Mouse (Mus musculus) embryonic facial prominence, embryonic 12.5 days (tissue): ENCODE results near the gene Esam. TPM values are rescaled to one million over a fixed set of nuclear protein-coding genes. Genes with fewer than 3 reads are reported as not detected.

Experiments
- ATAC-seq: fragments of 200-750 bp; cut with Nextera tagmentation; 2 replicates; pipeline ENCODE4 v1.8.0; 2017; ENCODE audit not compliant: insufficient number of reproducible peaks, insufficient read depth, low FRiP score, low TSS enrichment
- H3K27ac ChIP-seq: fragments of 300-500 bp; sonication (generic); 2 replicates; pipeline ENCODE4 v1.5.1; 2016; ENCODE audit warnings: mild to moderate bottlenecking
- H3K27me3 ChIP-seq: fragments of 300-500 bp; sonication (generic); 2 replicates; pipeline ENCODE4 v1.6.1; 2016; ENCODE audit warnings: mild to moderate bottlenecking, moderate library complexity
- H3K36me3 ChIP-seq: fragments of 300-500 bp; sonication (generic); 2 replicates; pipeline ENCODE4 v1.6.1; 2016; ENCODE audit warnings: mild to moderate bottlenecking
- H3K4me1 ChIP-seq: fragments of 300-500 bp; sonication (generic); 2 replicates; pipeline ENCODE4 v1.6.1; 2016
- H3K4me2 ChIP-seq: fragments of 300-500 bp; sonication (generic); replicated peaks from 2 replicates; pipeline ENCODE4 v1.6.1; 2016; ENCODE audit warnings: mild to moderate bottlenecking, moderate library complexity
- H3K4me3 ChIP-seq: fragments of 300-500 bp; sonication (generic); 2 replicates; pipeline ENCODE4 v1.5.1; 2016; ENCODE audit warnings: mild to moderate bottlenecking
- H3K9ac ChIP-seq: fragments of 300-500 bp; sonication (generic); 2 replicates; pipeline ENCODE4 v1.6.1; 2016; ENCODE audit warnings: mild to moderate bottlenecking, moderate library complexity
- H3K9me3 ChIP-seq: fragments of 300-500 bp; sonication (generic); 2 replicates; pipeline ENCODE4 v1.6.1; 2016; ENCODE audit warnings: mild to moderate bottlenecking, moderate library complexity
- WGBS: fragments of 180-500 bp; shearing (Covaris S2); methylation state at CpG from one replicate; pipeline ENCODE4 v1.1.7; 2016; 5-methylcytosine and 5-hydroxymethylcytosine counted together
- polyA plus RNA-seq: library from polyadenylated mRNA; unstranded; fragments of >200 nt; fragmentation: Nextera tagmentation; extraction: Ambion mirVana; gene quantifications from 2 replicates; pipeline ENCODE4 v1.2.1, GENCODE M21; 2016

Gene Esam
- polyA plus RNA-seq, 1 experiment from 2014 or later = 34.0 TPM

DNA sequence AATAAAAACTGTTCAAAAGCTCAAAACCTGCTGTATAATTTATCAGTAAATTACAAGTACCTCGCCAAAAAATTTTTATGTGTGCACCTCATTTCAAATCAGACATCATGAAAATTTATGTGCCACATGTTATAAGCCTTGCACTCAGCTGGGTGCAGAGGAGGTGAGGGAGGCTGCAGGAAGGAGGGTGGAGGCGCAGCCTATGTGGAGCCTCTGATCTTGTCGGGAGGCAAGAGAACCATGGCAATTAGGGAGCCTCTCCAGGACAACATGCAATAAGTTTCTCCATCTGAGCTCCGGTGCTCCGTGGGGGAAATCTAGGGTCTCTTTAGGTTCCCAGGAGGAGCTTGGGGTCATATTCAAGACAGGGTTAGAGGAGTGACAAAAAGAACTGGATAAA lies 39.6 kb downstream of the Esam start:
- H3K27me3 ChIP-seq = no peaks in the 10 kb centered on the region; the same call in 1 of the 2 replicates
- 57% methylated on average over 5 of the region's 5 CpGs for WGBS
- no peaks in the 10 kb centered on the region for H3K9me3 ChIP-seq
- H3K4me2 ChIP-seq = no peak overlapping the region
- no peak for ATAC-seq
- no peak overlapping the region for H3K9ac ChIP-seq
- no peak overlapping the region for H3K27ac ChIP-seq
- no peaks in the 10 kb centered on the region for H3K36me3 ChIP-seq
- H3K4me3 ChIP-seq = no peak overlapping the region
- H3K4me1 ChIP-seq = peaks cover 7% of the 10 kb centered on the region; the same call in 1 of the 2 replicates

DNA sequence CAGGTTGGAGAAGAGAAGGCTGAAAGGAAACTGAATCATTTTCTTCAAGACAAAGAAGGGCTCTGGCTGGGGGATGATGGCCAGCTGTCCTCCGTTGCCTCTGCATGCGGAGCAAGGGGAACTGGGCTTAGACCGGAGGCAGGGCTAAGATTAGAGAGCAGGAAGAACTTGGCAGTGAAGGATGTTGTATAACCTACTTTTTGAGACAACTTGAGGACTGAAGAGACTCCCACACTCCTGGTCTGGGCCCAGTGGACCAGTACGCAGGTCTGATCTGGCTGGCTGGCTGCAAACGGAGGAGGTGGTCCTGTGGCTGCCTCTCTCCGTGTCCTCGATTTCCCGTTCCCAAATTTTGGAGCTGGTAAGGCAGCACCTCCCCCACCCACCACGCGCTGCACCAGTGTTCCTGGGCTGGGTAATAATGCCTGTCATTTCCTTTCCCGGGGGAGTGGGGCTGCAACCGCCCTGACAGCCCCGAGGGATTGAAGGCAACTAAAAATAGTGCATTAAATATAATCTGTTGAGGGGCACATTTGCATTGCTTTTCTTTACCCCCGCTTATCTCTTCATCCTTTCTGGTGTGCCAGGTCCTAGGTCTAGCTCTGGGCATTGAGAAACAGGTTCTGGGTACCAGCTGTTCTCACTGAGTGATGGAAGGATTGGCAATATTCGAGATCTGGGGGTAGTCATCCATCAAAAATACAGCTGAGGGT lies 40.2 kb downstream of the Esam start:
- Histone ChIP-seq H3K9me3 (no peaks in the 10 kb centered on the region), H3K4me3 (no peak overlapping the region), H3K27me3 (no peaks in the 10 kb centered on the region; the same call in 1 of the 2 replicates), H3K4me1 (peaks cover 7% of the 10 kb centered on the region; the same call in 1 of the 2 replicates), H3K27ac (no peak overlapping the region), H3K4me2 (no peak overlapping the region), H3K36me3 (no peaks in the 10 kb centered on the region), H3K9ac (no peak overlapping the region)
- no peak for ATAC-seq
- 31% methylated on average over 15 of the region's 15 CpGs for WGBS

- H3K36me3 ChIP-seq = no peaks in the 10 kb centered on the region
- WGBS = 39% methylated on average over 4 of the region's 4 CpGs
- peaks cover 7% of the 10 kb centered on the region; the same call in 1 of the 2 replicates for H3K4me1 ChIP-seq
- H3K9ac ChIP-seq = no peak overlapping the region
- ATAC-seq = no peak
- no peak overlapping the region for H3K4me3 ChIP-seq
- no peak overlapping the region for H3K4me2 ChIP-seq
- H3K9me3 ChIP-seq = no peaks in the 10 kb centered on the region
- no peak overlapping the region for H3K27ac ChIP-seq
- no peaks in the 10 kb centered on the region; the same call in 1 of the 2 replicates for H3K27me3 ChIP-seq
Measured at GRCm38 (mm10) chr9:37568605-37569214, 40.8 kb downstream of the Esam start.

- no peaks in the 10 kb centered on the region for H3K36me3 ChIP-seq
- 68% methylated on average over 2 of the region's 2 CpGs for WGBS
- peaks cover 7% of the 10 kb centered on the region; the same call in 1 of the 2 replicates for H3K4me1 ChIP-seq
- no peak overlapping the region for H3K27ac ChIP-seq
- H3K4me3 ChIP-seq = no peak overlapping the region
- H3K27me3 ChIP-seq = no peaks in the 10 kb centered on the region; the same call in 1 of the 2 replicates
- H3K9ac ChIP-seq = no peak overlapping the region
- H3K9me3 ChIP-seq = no peaks in the 10 kb centered on the region
- no peak overlapping the region for H3K4me2 ChIP-seq
- no peak for ATAC-seq
Measured at GRCm38 (mm10) chr9:37569231-37569835, 41.5 kb downstream of the Esam start.

GRCm38 (mm10) chr9:37572204-37572876 lies 44.5 kb downstream of the Esam start:
- peaks cover 11% of the 10 kb centered on the region; the same call in 1 of the 2 replicates for H3K4me1 ChIP-seq
- no peak overlapping the region for H3K4me3 ChIP-seq
- no peak for ATAC-seq
- H3K27ac ChIP-seq = no peak overlapping the region
- H3K36me3 ChIP-seq = no peaks in the 10 kb centered on the region
- no peak overlapping the region for H3K4me2 ChIP-seq
- no peak overlapping the region for H3K9ac ChIP-seq
- peaks cover 3% of the 10 kb centered on the region; the same call in 1 of the 2 replicates for H3K27me3 ChIP-seq
- WGBS = 50% methylated on average over 3 of the region's 3 CpGs
- no peaks in the 10 kb centered on the region for H3K9me3 ChIP-seq

DNA sequence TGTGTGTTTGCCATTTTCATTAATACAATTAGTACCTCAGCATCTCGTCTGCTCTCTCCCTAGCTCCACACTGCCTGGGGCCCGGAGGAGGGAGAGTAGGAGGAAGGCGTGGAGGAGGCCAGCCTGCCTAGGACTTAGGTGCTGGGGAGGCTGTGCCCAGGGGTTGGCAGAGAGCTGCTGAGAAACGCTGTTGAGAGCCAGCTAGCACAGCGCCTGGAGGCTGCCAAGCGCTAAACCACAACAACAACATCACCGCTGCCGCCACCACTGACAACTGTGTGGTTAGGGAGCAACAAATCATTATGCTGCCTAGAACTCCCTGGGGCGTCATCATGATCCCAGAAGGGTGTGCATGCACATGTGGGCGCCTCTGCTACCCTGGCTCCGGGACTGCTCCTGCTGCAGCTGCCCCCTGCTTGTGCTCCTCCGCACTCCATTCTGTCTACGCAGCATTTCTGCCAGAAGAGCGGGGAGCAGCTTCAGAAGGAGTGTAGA lies 48.6 kb downstream of the Esam start:
- 0 out of 2 replicates have a peak, but pooled peaks cover 4% of the 10 kb centered on the region for H3K4me1 ChIP-seq
- H3K36me3 ChIP-seq = no peaks in the 10 kb centered on the region
- no peak overlapping the region for H3K27ac ChIP-seq
- H3K9me3 ChIP-seq = no peaks in the 10 kb centered on the region
- no peak overlapping the region for H3K4me3 ChIP-seq
- WGBS = 22% methylated on average over 14 of the region's 14 CpGs
- no peak overlapping the region for H3K9ac ChIP-seq
- peak overlapping the region; percentile 35 for H3K4me2 ChIP-seq
- 0 out of 2 replicates have a peak, but pooled peaks have one; percentile 22 for ATAC-seq
- 0 out of 2 replicates have a peak, but pooled peaks cover 3% of the 10 kb centered on the region for H3K27me3 ChIP-seq

DNA sequence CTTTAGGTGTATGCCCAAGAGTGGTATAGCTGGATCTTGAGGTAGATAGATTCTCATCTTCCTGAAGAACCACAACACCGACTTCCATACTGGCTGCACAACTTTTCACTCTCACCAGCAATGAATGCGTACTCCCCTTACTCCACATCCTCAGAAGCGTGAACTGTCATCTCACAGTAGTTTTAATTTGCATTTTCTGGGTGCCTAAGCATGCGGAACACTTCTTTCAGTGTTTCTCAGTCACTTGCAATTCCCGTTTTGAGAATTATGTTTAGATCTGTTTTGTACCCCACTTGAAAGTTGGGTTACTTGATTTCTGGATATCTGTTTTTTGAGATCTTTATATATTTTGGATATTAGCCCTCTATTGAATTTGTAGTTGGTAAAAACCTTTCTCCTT lies 55.7 kb downstream of the Esam start:
- Histone ChIP-seq H3K4me3 (no peak overlapping the region), H3K9ac (no peak overlapping the region), H3K27me3 (no peaks in the 10 kb centered on the region), H3K27ac (no peak overlapping the region), H3K4me1 (no peaks in the 10 kb centered on the region), H3K36me3 (no peaks in the 10 kb centered on the region), H3K4me2 (no peak overlapping the region), H3K9me3 (no peaks in the 10 kb centered on the region)
- no peak for ATAC-seq
- 84% methylated on average over 5 of the region's 5 CpGs for WGBS

DNA sequence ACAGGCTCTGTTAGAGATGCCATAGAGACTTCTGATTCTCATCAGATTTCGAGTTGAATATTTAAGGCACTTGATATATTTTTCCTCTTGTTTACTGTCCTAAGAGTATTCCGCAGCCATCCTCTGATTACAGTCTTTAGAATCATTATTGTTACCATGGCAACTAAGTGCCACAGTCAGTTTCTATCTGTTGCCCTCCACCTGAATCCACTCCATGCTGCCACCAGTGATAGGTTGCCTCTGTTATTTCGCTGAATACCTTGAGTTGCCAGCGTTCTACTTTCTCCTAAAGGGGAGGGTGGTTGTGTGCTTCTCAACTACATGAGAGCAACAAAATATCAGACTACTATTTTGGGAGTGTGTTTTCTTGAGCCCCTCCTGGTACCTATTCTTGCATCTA lies 58.8 kb downstream of the Esam start:
- no peaks in the 10 kb centered on the region for H3K27me3 ChIP-seq
- no peak overlapping the region for H3K4me2 ChIP-seq
- H3K36me3 ChIP-seq = no peaks in the 10 kb centered on the region
- H3K9me3 ChIP-seq = no peaks in the 10 kb centered on the region
- no peak for ATAC-seq
- no peak overlapping the region for H3K4me3 ChIP-seq
- no peak overlapping the region for H3K9ac ChIP-seq
- WGBS = 78% methylated on average over 4 of the region's 4 CpGs
- H3K4me1 ChIP-seq = no peaks in the 10 kb centered on the region
- no peak overlapping the region for H3K27ac ChIP-seq

Other genes starting within 250 kb of the Esam start
- gene Ccdc15, start 179.6 kb upstream of the Esam start, polyA plus RNA-seq = 8.3 and 8.4 TPM in 2 replicates
- 0.10 TPM in 1 of 2 replicates, not detected in the other for gene Hepacam, start 160.7 kb upstream of the Esam start, polyA plus RNA-seq
- 7.7 and 8.9 TPM in 2 replicates for gene Robo4, start 126.2 kb upstream of the Esam start, polyA plus RNA-seq
- gene Robo3, start 94.8 kb upstream of the Esam start, polyA plus RNA-seq = 2.7 TPM in 2 replicates
- gene Msantd2, start 38.8 kb upstream of the Esam start, polyA plus RNA-seq = 43.1 and 44.7 TPM in 2 replicates
- 1.0 and 1.1 TPM in 2 replicates for gene Vsig2, start 11.2 kb downstream of the Esam start, polyA plus RNA-seq
- gene Nrgn, start 24.8 kb downstream of the Esam start, polyA plus RNA-seq = 6.7 and 6.9 TPM in 2 replicates
- 7.3 and 7.8 TPM in 2 replicates for gene Siae, start 27.6 kb downstream of the Esam start, polyA plus RNA-seq
- gene Spa17, start 85.6 kb downstream of the Esam start, polyA plus RNA-seq = 8.3 and 10.0 TPM in 2 replicates
- gene Tbrg1, start 129.2 kb downstream of the Esam start, polyA plus RNA-seq = 154 and 157 TPM in 2 replicates
- 2.4 and 2.6 TPM in 2 replicates for gene Panx3, start 141.2 kb downstream of the Esam start, polyA plus RNA-seq
- not detected in 2 replicates for gene Olfr160, start 188.2 kb downstream of the Esam start, polyA plus RNA-seq
- gene Olfr874, start 217.0 kb downstream of the Esam start, polyA plus RNA-seq = not detected in 2 replicates
- not detected in 2 replicates for gene Olfr875, start 243.8 kb downstream of the Esam start, polyA plus RNA-seq